Mouse (Mus musculus) liver, embryonic 15.5 days (tissue): Measurements from ENCODE around the gene Cdk4. TPM values are rescaled to one million over a fixed set of nuclear protein-coding genes. Genes with fewer than 3 reads are reported as not detected.

Experiments used
- ATAC-seq: fragments of 200-750 bp; cut with Nextera tagmentation; 2 replicates; pipeline ENCODE4 v1.8.0; 2017; ENCODE audit warnings: moderate number of reproducible peaks, mild to moderate bottlenecking, moderate library complexity; ENCODE audit not compliant: insufficient read depth
- H3K27ac ChIP-seq: fragments of 300-500 bp; sonication (generic); replicated peaks from 2 replicates; pipeline ENCODE4 v1.5.1; 2015; ENCODE audit warnings: mild to moderate bottlenecking, inconsistent platforms
- H3K27me3 ChIP-seq: fragments of 300-500 bp; sonication (generic); 2 replicates; pipeline ENCODE4 v1.6.1; 2015; ENCODE audit warnings: mild to moderate bottlenecking, inconsistent platforms
- H3K36me3 ChIP-seq: fragments of 300-500 bp; sonication (generic); replicated peaks from 2 replicates; pipeline ENCODE4 v1.6.1; 2015; ENCODE audit warnings: moderate library complexity, mild to moderate bottlenecking, inconsistent platforms
- H3K4me1 ChIP-seq: fragments of 300-500 bp; sonication (generic); replicated peaks from 2 replicates; pipeline ENCODE4 v1.6.1; 2015; ENCODE audit warnings: inconsistent platforms
- H3K4me2 ChIP-seq: fragments of 300-500 bp; sonication (generic); 2 replicates; pipeline ENCODE4 v1.6.1; 2015; ENCODE audit warnings: moderate library complexity, mild to moderate bottlenecking, inconsistent platforms
- H3K4me3 ChIP-seq: fragments of 300-500 bp; sonication (generic); replicated peaks from 2 replicates; pipeline ENCODE4 v1.5.1; 2015; ENCODE audit warnings: mild to moderate bottlenecking, inconsistent platforms
- H3K9ac ChIP-seq: fragments of 300-500 bp; sonication (generic); 2 replicates; pipeline ENCODE4 v1.6.1; 2015; ENCODE audit warnings: moderate library complexity, mild to moderate bottlenecking, inconsistent platforms
- H3K9me3 ChIP-seq: fragments of 300-500 bp; sonication (generic); replicated peaks from 2 replicates; pipeline ENCODE4 v1.6.1; 2016; ENCODE audit warnings: inconsistent platforms
- WGBS: fragments of 180-500 bp; shearing (Covaris S2); methylation state at CpG from one replicate; pipeline ENCODE4 v1.1.7; 2015; ENCODE audit warnings: mixed read lengths; ENCODE audit not compliant: insufficient replicate concordance; 5-methylcytosine and 5-hydroxymethylcytosine counted together
- polyA plus RNA-seq: library from polyadenylated mRNA; unstranded; fragments of >200 nt; fragmentation: Nextera tagmentation; extraction: Ambion mirVana; gene quantifications from 2 replicates; pipeline ENCODE4 v1.2.1, GENCODE M21; 2015

Cdk4 gene
- polyA plus RNA-seq, 1 experiment from 2014 or later = 361 TPM

DNA sequence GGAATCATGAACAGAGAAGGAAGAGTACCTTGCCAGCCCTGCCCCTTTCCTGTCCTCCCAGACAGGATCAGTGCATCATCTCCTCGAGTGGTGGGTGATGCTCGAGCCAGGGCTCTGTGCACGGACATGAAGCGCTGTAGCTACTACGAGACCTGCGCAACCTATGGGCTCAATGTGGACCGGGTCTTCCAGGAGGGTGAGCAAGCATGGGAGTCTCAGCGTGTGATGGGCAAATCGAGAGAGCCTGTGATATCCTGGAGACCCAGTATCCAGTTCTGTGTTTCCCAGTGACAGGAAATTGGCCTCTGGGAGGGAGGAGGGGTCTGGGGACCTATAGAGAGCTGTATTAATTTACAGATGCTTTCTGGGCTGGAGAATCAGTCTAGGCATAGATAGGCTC, 21.7 kb downstream of the Cdk4 start:
- Histone ChIP-seq H3K4me1 (peaks cover 30% of the 10 kb centered on the region), H3K4me2 (no peak overlapping the region), H3K27me3 (peaks cover 33% of the 10 kb centered on the region), H3K36me3 (no peaks in the 10 kb centered on the region; the same call in 1 of the 2 replicates), H3K27ac (no peak overlapping the region), H3K9ac (no peak overlapping the region), H3K9me3 (no peaks in the 10 kb centered on the region), H3K4me3 (no peak overlapping the region)
- 75% methylated on average over 9 of the region's 9 CpGs for WGBS
- no peak for ATAC-seq

- peaks cover 33% of the 10 kb centered on the region for H3K27me3 ChIP-seq
- no peaks in the 10 kb centered on the region for H3K9me3 ChIP-seq
- no peak overlapping the region for H3K9ac ChIP-seq
- no peaks in the 10 kb centered on the region; the same call in 1 of the 2 replicates for H3K36me3 ChIP-seq
- no peak overlapping the region for H3K4me2 ChIP-seq
- no peak overlapping the region for H3K4me3 ChIP-seq
- ATAC-seq = no peak
- H3K27ac ChIP-seq = no peak overlapping the region
- peaks cover 24% of the 10 kb centered on the region; the same call in 1 of the 2 replicates for H3K4me1 ChIP-seq
- WGBS = 68% methylated on average over 6 of the region's 6 CpGs
Observed at GRCm38 (mm10) chr10:127085633-127086032, 22.3 kb downstream of the Cdk4 start.

GRCm38 (mm10) chr10:127090560-127091411, 27.5 kb downstream of the Cdk4 start:
- Histone ChIP-seq H3K4me1 (peaks cover 21% of the 10 kb centered on the region), H3K36me3 (peaks cover 7% of the 10 kb centered on the region), H3K9ac (no peak overlapping the region), H3K27me3 (peaks cover 28% of the 10 kb centered on the region), H3K4me2 (no peak overlapping the region; the same call in 1 of the 2 replicates), H3K27ac (no peak overlapping the region), H3K4me3 (no peak overlapping the region), H3K9me3 (no peaks in the 10 kb centered on the region)
- ATAC-seq = no peak
- 68% methylated on average over 57 of the region's 57 CpGs for WGBS

- Histone ChIP-seq H3K9ac (no peak overlapping the region), H3K4me3 (no peak overlapping the region), H3K36me3 (peaks cover 17% of the 10 kb centered on the region), H3K27me3 (peaks cover 28% of the 10 kb centered on the region), H3K9me3 (no peaks in the 10 kb centered on the region), H3K4me2 (peak overlapping the region; percentile 18; the same call in 1 of the 2 replicates), H3K27ac (no peak overlapping the region), H3K4me1 (peaks cover 21% of the 10 kb centered on the region)
- 61% methylated on average over 51 of the region's 51 CpGs for WGBS
- ATAC-seq = no peak
Observed at GRCm38 (mm10) chr10:127091507-127092396, 28.4 kb downstream of the Cdk4 start.

- Histone ChIP-seq H3K4me1 (peaks cover 21% of the 10 kb centered on the region), H3K36me3 (peaks cover 26% of the 10 kb centered on the region), H3K27ac (no peak overlapping the region), H3K9ac (no peak overlapping the region), H3K27me3 (peaks cover 28% of the 10 kb centered on the region), H3K4me2 (no peak overlapping the region), H3K4me3 (no peak overlapping the region), H3K9me3 (no peaks in the 10 kb centered on the region)
- ATAC-seq = no peak
- WGBS = 24% methylated on average over 4 of the region's 4 CpGs
Observed at GRCm38 (mm10) chr10:127092742-127093141, 29.4 kb downstream of the Cdk4 start.

- Histone ChIP-seq H3K4me2 (no peak overlapping the region), H3K9ac (no peak overlapping the region), H3K9me3 (no peaks in the 10 kb centered on the region), H3K36me3 (peaks cover 43% of the 10 kb centered on the region), H3K27ac (no peak overlapping the region), H3K4me1 (peaks cover 21% of the 10 kb centered on the region), H3K27me3 (peaks cover 28% of the 10 kb centered on the region), H3K4me3 (no peak overlapping the region)
- WGBS = 63% methylated on average over 7 of the region's 7 CpGs
- ATAC-seq = no peak
Observed at GRCm38 (mm10) chr10:127094382-127094802, 31.1 kb downstream of the Cdk4 start.

GRCm38 (mm10) chr10:127098514-127098913, 35.2 kb downstream of the Cdk4 start:
- no peak overlapping the region for H3K9ac ChIP-seq
- no peak overlapping the region for H3K27ac ChIP-seq
- peaks cover 49% of the 10 kb centered on the region for H3K36me3 ChIP-seq
- H3K4me3 ChIP-seq = no peak overlapping the region
- H3K4me2 ChIP-seq = no peak overlapping the region
- no peaks in the 10 kb centered on the region for H3K27me3 ChIP-seq
- WGBS = 75% methylated on average over 20 of the region's 20 CpGs
- H3K9me3 ChIP-seq = no peaks in the 10 kb centered on the region
- H3K4me1 ChIP-seq = peaks cover 19% of the 10 kb centered on the region
- no peak for ATAC-seq

DNA sequence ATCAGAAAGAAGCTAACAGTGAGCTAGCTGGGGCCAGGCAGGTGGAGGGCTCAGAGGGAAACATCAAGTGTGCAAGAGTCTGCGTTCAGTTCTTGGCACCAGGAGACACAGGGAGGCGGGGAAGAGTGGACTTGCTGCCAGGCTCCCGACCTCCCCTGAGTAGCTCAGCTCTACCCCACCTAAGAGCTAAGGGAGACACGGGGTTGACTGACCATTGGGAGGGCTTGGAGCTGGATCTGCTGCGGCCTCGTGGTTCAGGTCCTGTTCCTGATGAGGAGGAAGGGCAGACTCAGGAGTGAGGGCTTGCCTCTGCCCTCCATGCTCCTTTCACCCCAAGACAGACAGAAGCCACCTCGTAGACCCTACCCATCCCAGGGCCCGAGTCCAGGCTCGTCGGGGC, 35.9 kb downstream of the Cdk4 start:
- Histone ChIP-seq H3K9me3 (no peaks in the 10 kb centered on the region), H3K4me1 (peaks cover 26% of the 10 kb centered on the region)
- WGBS = 83% methylated on average over 10 of the region's 10 CpGs

DNA sequence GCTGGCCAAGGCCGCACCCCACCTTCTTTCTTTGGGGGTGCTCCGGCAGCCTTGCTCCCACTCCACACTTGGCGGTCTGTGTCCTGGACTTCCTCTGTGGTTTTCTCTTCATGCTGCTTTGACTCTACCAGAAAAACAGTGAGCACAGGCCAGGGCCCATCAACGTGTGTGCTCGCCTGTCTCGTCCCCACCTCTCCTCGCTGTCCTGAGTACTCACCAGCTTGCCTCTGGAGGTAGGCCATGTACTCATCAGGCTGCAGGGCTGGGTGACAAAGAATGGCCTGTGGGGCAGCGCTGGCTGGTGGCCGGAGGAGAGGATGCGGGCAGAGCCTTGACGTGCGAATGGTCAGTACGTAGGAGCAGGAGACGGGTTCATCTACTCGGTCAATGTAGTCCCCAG, 36.5 kb downstream of the Cdk4 start:
- Histone ChIP-seq H3K27me3 (no peaks in the 10 kb centered on the region), H3K36me3 (peaks cover 49% of the 10 kb centered on the region), H3K4me2 (no peak overlapping the region), H3K4me3 (no peak overlapping the region), H3K4me1 (peaks cover 29% of the 10 kb centered on the region), H3K9ac (no peak overlapping the region), H3K27ac (no peak overlapping the region), H3K9me3 (no peaks in the 10 kb centered on the region)
- ATAC-seq = no peak
- 69% methylated on average over 15 of the region's 15 CpGs for WGBS

More for the DNA sequence above, 35.9 kb downstream of the Cdk4 start:
- H3K36me3 ChIP-seq = peaks cover 49% of the 10 kb centered on the region
- H3K9ac ChIP-seq = no peak overlapping the region
- no peak overlapping the region for H3K27ac ChIP-seq
- no peak overlapping the region for H3K4me3 ChIP-seq
- no peaks in the 10 kb centered on the region for H3K27me3 ChIP-seq
- no peak overlapping the region for H3K4me2 ChIP-seq
- ATAC-seq = no peak

DNA sequence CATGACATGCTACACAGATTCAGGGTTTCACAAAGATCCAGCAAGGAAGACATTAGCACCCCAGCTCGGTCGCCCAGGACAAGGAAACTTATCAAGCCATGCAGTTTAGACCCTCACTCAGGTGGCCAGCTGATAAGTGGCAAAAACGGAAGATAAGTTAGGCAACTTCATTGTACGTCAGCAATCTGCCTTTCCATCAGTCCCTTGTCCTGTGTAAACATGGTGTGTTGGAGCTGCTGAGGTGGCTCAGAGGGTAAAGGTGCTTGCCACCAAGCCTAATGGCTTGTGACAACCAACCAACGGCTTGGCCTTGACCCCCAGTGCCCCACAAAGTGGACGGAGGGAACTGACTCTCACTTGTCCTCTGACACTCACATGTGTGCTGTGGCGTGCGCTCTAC, 37.1 kb downstream of the Cdk4 start:
- peak overlapping the region; percentile 13 for H3K4me2 ChIP-seq
- 0 out of 2 replicates have a peak overlapping the region, but pooled peaks have one; percentile 51 for H3K27ac ChIP-seq
- peaks cover 29% of the 10 kb centered on the region for H3K4me1 ChIP-seq
- H3K27me3 ChIP-seq = no peaks in the 10 kb centered on the region
- no peaks in the 10 kb centered on the region for H3K9me3 ChIP-seq
- peaks cover 46% of the 10 kb centered on the region for H3K36me3 ChIP-seq
- ATAC-seq = peak; percentile 62
- no peak overlapping the region for H3K9ac ChIP-seq
- H3K4me3 ChIP-seq = no peak overlapping the region
- 12% methylated on average over 8 of the region's 8 CpGs for WGBS

GRCm38 (mm10) chr10:127101151-127101550, 37.8 kb downstream of the Cdk4 start:
- 53% methylated on average over 6 of the region's 6 CpGs for WGBS

More at GRCm38 (mm10) chr10:127101151-127101550, 37.8 kb downstream of the Cdk4 start:
- no peak overlapping the region for H3K4me3 ChIP-seq
- no peaks in the 10 kb centered on the region for H3K27me3 ChIP-seq
- peaks cover 29% of the 10 kb centered on the region for H3K4me1 ChIP-seq
- no peaks in the 10 kb centered on the region for H3K9me3 ChIP-seq
- no peak for ATAC-seq
- no peak overlapping the region for H3K4me2 ChIP-seq
- 0 out of 2 replicates have a peak overlapping the region, but pooled peaks have one; percentile 51 for H3K27ac ChIP-seq
- peaks cover 44% of the 10 kb centered on the region for H3K36me3 ChIP-seq
- no peak overlapping the region for H3K9ac ChIP-seq
